Mouse (Mus musculus) CH12.LX (cell line): ENCODE results near the gene Clca4b. TPM values are rescaled to one million over a fixed set of nuclear protein-coding genes. Genes with fewer than 3 reads are reported as not detected.
"Not testable (repeated sequence)": the region's sequence is repeated elsewhere in the genome, so short reads cannot be mapped to it uniquely, and the experiment has no call there.

Experiments used
- DNase-seq: peaks from one replicate; pipeline ENCODE4 v3.0.0-alpha.2; 2013; ENCODE audit errors: extremely low read depth
- H3K27ac ChIP-seq: 2 replicates; pipeline ENCODE4 v1.5.1; 2012; ENCODE audit warnings: low read depth, mild to moderate bottlenecking, control low read depth, moderate library complexity; ENCODE audit not compliant: insufficient read depth
- H3K27me3 ChIP-seq: replicated peaks from 2 replicates; pipeline ENCODE3; 2012; ENCODE audit warnings: inconsistent platforms
- H3K36me3 ChIP-seq, 2 experiments: replicated peaks in 1 of 2; 2 replicates each; pipeline versions ENCODE3 to v1.6.1; 2012; ENCODE audit warnings: inconsistent platforms in 1 of 2, low read length in 1 of 2, mild to moderate bottlenecking in 1 of 2, mixed read lengths in 1 of 2, moderate library complexity in 1 of 2; ENCODE audit not compliant: control insufficient read depth in 1 of 2, insufficient read depth in 1 of 2
- H3K4me1 ChIP-seq, 2 experiments: 2 replicates each; pipeline ENCODE4 v1.6.1; 2012; ENCODE audit warnings: inconsistent platforms in 1 of 2, moderate library complexity in 1 of 2; ENCODE audit not compliant: insufficient read depth in 2 of 2, control insufficient read depth in 1 of 2
- H3K4me2 ChIP-seq: 2 replicates; pipeline ENCODE4 v1.6.1; 2012; ENCODE audit warnings: low read depth, mild to moderate bottlenecking, control low read depth; ENCODE audit not compliant: poor library complexity, insufficient read depth, severe bottlenecking
- H3K4me3 ChIP-seq, 3 experiments: fragments of 150-350 bp in 1 of 3; sonication (generic) in 1 of 3; replicated peaks in 1 of 3; 2 replicates each; pipeline versions ENCODE3 to v1.5.1; 2011 to 2012; ENCODE audit warnings: low read depth in 2 of 3, low read length in 2 of 3, mild to moderate bottlenecking in 2 of 3, moderate library complexity in 2 of 3, control low read depth in 1 of 3, improper control_type of control experiment in 1 of 3, inconsistent platforms in 1 of 3, mixed read lengths in 1 of 3; ENCODE audit not compliant: poor library complexity in 1 of 3
- H3K79me2 ChIP-seq: replicated peaks from 2 replicates; pipeline ENCODE4 v1.6.1; 2012; ENCODE audit warnings: mild to moderate bottlenecking, moderate library complexity; ENCODE audit not compliant: control insufficient read depth, poor library complexity, insufficient read depth, severe bottlenecking; ENCODE audit errors: extremely low read depth
- H3K9ac ChIP-seq: 2 replicates; pipeline ENCODE4 v1.6.1; 2012; ENCODE audit warnings: low read depth, mild to moderate bottlenecking, control low read depth, moderate library complexity; ENCODE audit not compliant: insufficient read depth
- H3K9me3 ChIP-seq: replicated peaks from 2 replicates; pipeline ENCODE3; 2012; ENCODE audit warnings: low read length, inconsistent platforms, mixed read lengths
- CHD1 ChIP-seq: IDR thresholded peaks from 2 replicates; pipeline ENCODE4 v1.6.1; 2012; ENCODE audit warnings: low read depth, low read length, improper control_type of control experiment, inconsistent platforms
- E2F4 ChIP-seq: IDR thresholded peaks from 2 replicates; pipeline ENCODE4 v1.6.1; 2011; ENCODE audit warnings: low read depth, low read length, improper control_type of control experiment; ENCODE audit not compliant: insufficient replicate concordance
- EP300 ChIP-seq: IDR thresholded peaks from 2 replicates; pipeline ENCODE4 v1.6.1; 2011; ENCODE audit warnings: low read length, improper control_type of control experiment
- HCFC1 ChIP-seq: IDR thresholded peaks from 2 replicates; pipeline ENCODE4 v1.6.1; 2012; ENCODE audit warnings: low read depth, mild to moderate bottlenecking, inconsistent platforms, low read length, improper control_type of control experiment
- JUND ChIP-seq: conservative IDR thresholded peaks from 2 replicates; pipeline ENCODE4 v1.6.1; 2011; ENCODE audit warnings: low read depth, low read length, improper control_type of control experiment
- MAX ChIP-seq: IDR thresholded peaks from 2 replicates; pipeline ENCODE4 v1.6.1; 2011; ENCODE audit warnings: low read length, improper control_type of control experiment
- MAZ ChIP-seq: IDR thresholded peaks from 2 replicates; pipeline ENCODE4 v1.6.1; 2012; ENCODE audit warnings: low read depth, mild to moderate bottlenecking, inconsistent platforms, low read length, improper control_type of control experiment, moderate library complexity
- MYC ChIP-seq: IDR thresholded peaks from 2 replicates; pipeline ENCODE4 v1.6.1; 2011; ENCODE audit warnings: low read depth, mild to moderate bottlenecking, improper control_type of control experiment, low read length
- NELFE ChIP-seq: IDR thresholded peaks from 2 replicates; pipeline ENCODE4 v1.6.1; 2011; ENCODE audit warnings: low read depth, low read length, improper control_type of control experiment
- NRF1 ChIP-seq: IDR thresholded peaks from 2 replicates; pipeline ENCODE4 v1.6.1; 2014; ENCODE audit warnings: low read depth, mild to moderate bottlenecking, inconsistent platforms, low read length, improper control_type of control experiment, moderate library complexity
- PAX5 ChIP-seq: IDR thresholded peaks from 2 replicates; pipeline ENCODE4 v1.6.1; 2012; ENCODE audit warnings: low read length, inconsistent platforms, mixed read lengths
- POLR2A ChIP-seq: IDR thresholded peaks from 2 replicates; pipeline ENCODE4 v1.6.1; 2011; ENCODE audit warnings: low read depth, mild to moderate bottlenecking, improper control_type of control experiment, low read length
- UBTF ChIP-seq: IDR thresholded peaks from 2 replicates; pipeline ENCODE4 v1.6.1; 2012; ENCODE audit warnings: low read depth, mild to moderate bottlenecking, inconsistent platforms, low read length, improper control_type of control experiment, moderate library complexity
- ZMIZ1 ChIP-seq: IDR thresholded peaks from 2 replicates; pipeline ENCODE4 v1.6.1; 2012; ENCODE audit warnings: low read depth, mild to moderate bottlenecking, inconsistent platforms, low read length, improper control_type of control experiment
- ZNF384 ChIP-seq: IDR thresholded peaks from 2 replicates; pipeline ENCODE4 v1.6.1; 2012; ENCODE audit warnings: low read depth, low read length, improper control_type of control experiment, inconsistent platforms
- dilution Hi-C: fragments of 300-500 bp; cut with MboI; formaldehyde crosslinking; loops from 2 replicates; pipeline ENCODE4 v1.14.3; 2020; ENCODE audit warnings: low sequenced_read_pairs; ENCODE audit not compliant: extremely low pct_unique_long_range_greater_than_20kb, extremely low pct_ligation_motif_present
- in situ Hi-C: fragments of 300-500 bp; cut with MboI; formaldehyde crosslinking; loops from 3 replicates; pipeline ENCODE4 v1.14.3; 2019; ENCODE audit warnings: low sequenced_read_pairs, low pct_ligation_motif_present, low pct_unique_long_range_greater_than_20kb, mixed read lengths
- polyA plus RNA-seq: library from polyadenylated mRNA; unstranded; fragments of >175 nt; gene quantifications from 2 replicates; pipeline ENCODE4 v1.2.1, GENCODE M21; 2012; ENCODE audit warnings: low read depth; ENCODE audit not compliant: insufficient read length
- total RNA-seq, 2 experiments: library from RNA; depleted of rRNA; stranded (reverse); fragments of 300-350 nt in 1 of 2; fragments of >200 nt in 1 of 2; gene quantifications; 2 replicates each; pipeline ENCODE4 v1.2.3; 2012 to 2014

Gene Clca4b
- total and polyA plus RNA-seq, 3 experiments: not detected

DNA sequence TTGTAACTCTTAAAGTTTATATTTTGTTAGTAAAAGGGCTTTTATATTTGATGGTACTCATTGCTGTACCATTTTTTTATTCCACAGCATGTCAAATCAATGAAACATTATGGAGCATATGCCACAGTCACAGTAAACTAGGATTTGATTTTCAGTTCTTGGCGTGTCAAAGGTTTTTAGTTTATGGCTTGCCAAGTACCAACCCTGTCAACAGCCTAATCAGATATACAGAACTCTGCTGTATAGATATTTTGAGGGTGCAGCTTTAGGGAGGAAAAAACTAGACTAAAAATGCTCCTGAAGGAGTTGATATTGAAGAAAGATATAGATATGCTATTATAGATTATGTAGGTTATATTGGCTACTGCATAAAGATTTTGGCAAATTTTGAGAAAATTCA is 37.4 kb upstream of the Clca4b start:
- H3K27ac ChIP-seq: no peak overlapping the region
- H3K9me3 ChIP-seq: no peaks in the 10 kb centered on the region
- no peaks in the 10 kb centered on the region for H3K27me3 ChIP-seq
- no peak overlapping the region for H3K4me2 ChIP-seq
- in situ Hi-C loops: no loop called here
- dilution Hi-C loops: no loop called here
- no peaks in the 10 kb centered on the region for H3K36me3 ChIP-seq
- TF ChIP-seq MAX (no peak), JUND (no peak), PAX5 (no peak), ZMIZ1 (no peak), CHD1 (no peak), EP300 (no peak), NELFE (no peak), UBTF (no peak), HCFC1 (no peak)
- H3K9ac ChIP-seq: no peak overlapping the region
- no peak overlapping the region for H3K4me3 ChIP-seq
- no peak for DNase-seq
- H3K79me2 ChIP-seq: peaks cover 4% of the 10 kb centered on the region; the same call in 1 of the 2 replicates
- H3K4me1 ChIP-seq: peaks cover 0 to 7% of the 10 kb centered on the region in 2 experiments; a peak in 1 of 4 replicates

DNA sequence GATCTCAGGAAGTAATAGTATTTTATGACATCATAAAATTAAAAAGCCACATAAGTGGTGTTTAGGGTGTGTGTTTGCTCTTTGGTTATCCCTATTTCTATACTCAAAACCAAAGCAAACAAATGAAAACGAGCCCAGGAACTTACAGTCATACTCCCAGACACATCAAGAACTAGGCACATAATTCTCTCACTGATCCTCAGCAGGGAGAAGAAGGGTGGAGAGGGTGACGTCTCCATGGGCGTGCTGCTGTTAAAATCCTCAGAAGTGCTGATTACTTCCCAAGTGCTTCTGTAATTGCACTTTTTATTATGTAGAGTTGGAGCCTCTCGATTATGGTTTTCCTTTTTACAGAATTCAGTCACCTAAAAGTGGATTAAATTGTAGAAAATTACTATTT is 33.7 kb upstream of the Clca4b start:
- Histone ChIP-seq H3K27ac (no peak overlapping the region), H3K4me3 (no peak overlapping the region), H3K79me2 (no peaks in the 10 kb centered on the region), H3K9me3 (no peaks in the 10 kb centered on the region), H3K4me2 (no peak overlapping the region), H3K4me1 (no peaks in the 10 kb centered on the region)
- dilution Hi-C loops: no loop called here
- TF ChIP-seq POLR2A: no peak
- TF ChIP-seq E2F4: no peak
- TF ChIP-seq NRF1: no peak
- no peak for TF ChIP-seq MAZ
- TF ChIP-seq, all 38 proteins: peak for 0
- in situ Hi-C loops: no loop called here
- DNase-seq: no peak
- H3K36me3 ChIP-seq: no peaks in the 10 kb centered on the region
- no peak overlapping the region for H3K9ac ChIP-seq
- H3K27me3 ChIP-seq: no peaks in the 10 kb centered on the region

DNA sequence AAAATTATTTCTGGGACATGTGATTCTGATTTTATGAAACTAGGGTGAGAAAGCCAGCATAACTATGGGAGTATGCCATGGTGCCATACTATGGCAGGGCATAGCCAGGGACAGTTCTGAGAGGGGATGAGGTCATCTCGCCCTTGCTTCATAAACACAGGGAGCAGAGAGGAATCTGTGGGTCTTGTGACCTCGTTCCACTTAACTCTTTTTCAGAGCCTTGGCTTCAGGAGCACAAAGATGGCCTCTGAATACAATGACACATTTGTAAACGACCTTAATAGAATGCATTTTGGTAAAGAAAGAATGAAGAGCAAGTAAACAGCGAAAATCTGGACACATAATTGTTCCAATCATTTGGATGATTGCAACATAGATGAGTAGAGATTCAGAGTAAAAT is 18.5 kb upstream of the Clca4b start:
- in situ Hi-C loops (no loop called here), dilution Hi-C loops (no loop called here)
- no peak for DNase-seq

DNA sequence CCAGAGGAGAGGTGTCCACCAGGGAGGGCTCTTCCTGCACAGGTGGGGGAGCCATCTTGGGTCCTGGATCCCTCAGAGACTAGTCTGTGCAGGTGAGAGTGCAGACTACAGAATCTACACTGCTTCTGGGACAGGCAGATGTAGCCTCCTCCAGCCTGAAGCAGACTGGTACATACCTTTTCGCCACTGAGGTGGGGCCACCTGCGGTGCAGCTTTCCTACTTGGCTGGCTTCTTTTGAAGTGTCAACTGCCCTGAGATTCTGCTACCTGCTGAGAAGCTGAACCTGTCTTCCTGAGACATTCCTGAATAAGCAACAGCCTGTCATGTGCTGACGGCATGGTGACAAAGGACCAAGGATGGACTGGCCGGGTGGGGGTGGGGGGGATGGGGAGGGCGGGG is 15.0 kb upstream of the Clca4b start:
- in situ Hi-C loops, H3K4me3 ChIP-seq, H3K27me3 ChIP-seq, H3K27ac ChIP-seq, H3K36me3 ChIP-seq, H3K4me1 ChIP-seq, H3K9me3 ChIP-seq, DNase-seq, H3K79me2 ChIP-seq, dilution Hi-C loops, H3K9ac ChIP-seq, H3K4me2 ChIP-seq: not testable (repeated sequence)

More for the DNA sequence above, 18.5 kb upstream of the Clca4b start:
- TF ChIP-seq MYC: no peak
- TF ChIP-seq HCFC1: no peak
- TF ChIP-seq ZNF384: no peak
- H3K9me3 ChIP-seq: no peaks in the 10 kb centered on the region
- no peaks in the 10 kb centered on the region for H3K79me2 ChIP-seq
- no peak overlapping the region for H3K9ac ChIP-seq
- H3K27ac ChIP-seq: no peak overlapping the region
- no peaks in the 10 kb centered on the region for H3K27me3 ChIP-seq
- H3K4me1 ChIP-seq: no peaks in the 10 kb centered on the region
- no peak overlapping the region for H3K4me2 ChIP-seq
- H3K36me3 ChIP-seq: no peaks in the 10 kb centered on the region
- H3K4me3 ChIP-seq: no peak overlapping the region
